Mouse (Mus musculus): Measurements from ENCODE around the gene Slc36a3. TPM values are rescaled to one million over a fixed set of nuclear protein-coding genes. Genes with fewer than 3 reads are reported as not detected.

Gene Slc36a3
- polyA plus RNA-seq, 2 experiments, result not detected

GRCm38 (mm10) chr11:55103229-55103628 is 48.3 kb downstream of the Slc36a3 start:
- Histone ChIP-seq H3K4me3 (replicated peaks; ENCODE audit: low read length) (no peak overlapping the region), H3K36me3 (ENCODE audit: control insufficient read depth, insufficient read depth, low read length) (no peaks in the 10 kb centered on the region), H3K9me3 (ENCODE audit: control insufficient read depth, low read length) (no peaks in the 10 kb centered on the region), H3K4me2 (replicated peaks; ENCODE audit: low read depth, low read length, severe bottlenecking) (no peak overlapping the region), H3K4me1 (ENCODE audit: control insufficient read depth, insufficient read depth, low read length) (no peaks in the 10 kb centered on the region), H3K27me3 (ENCODE audit: control insufficient read depth, insufficient read depth, low read length) (no peaks in the 10 kb centered on the region), H3K9ac (ENCODE audit: low read depth, low read length, severe bottlenecking) (no peak overlapping the region), H3K27ac (replicated peaks; ENCODE audit: low read depth, low read length) (no peak overlapping the region)
- DNase-seq (ENCODE audit: low spot score) (no peak), ATAC-seq (ENCODE audit: low FRiP score, low read depth) (no peak)
- TF ChIP-seq POLR2A (IDR thresholded peaks at IDR 0.05; ENCODE audit: borderline replicate concordance, extremely low read depth, insufficient read depth, insufficient read length), result no peak
- WGBS, result 79% methylated on average over 3 of the region's 3 CpGs

- Histone ChIP-seq H3K9ac (ENCODE audit: low read depth, low read length, severe bottlenecking) (no peak overlapping the region), H3K36me3 (ENCODE audit: control insufficient read depth, insufficient read depth, low read length) (no peaks in the 10 kb centered on the region), H3K4me2 (replicated peaks; ENCODE audit: low read depth, low read length, severe bottlenecking) (no peak overlapping the region), H3K4me3 (replicated peaks; ENCODE audit: low read length) (no peak overlapping the region), H3K4me1 (ENCODE audit: control insufficient read depth, insufficient read depth, low read length) (no peaks in the 10 kb centered on the region), H3K9me3 (ENCODE audit: control insufficient read depth, low read length) (no peaks in the 10 kb centered on the region), H3K27me3 (ENCODE audit: control insufficient read depth, insufficient read depth, low read length) (no peaks in the 10 kb centered on the region), H3K27ac (replicated peaks; ENCODE audit: low read depth, low read length) (no peak overlapping the region)
- DNase-seq (ENCODE audit: low spot score) (no peak), ATAC-seq (ENCODE audit: low FRiP score, low read depth) (no peak)
- no peak for TF ChIP-seq POLR2A (IDR thresholded peaks at IDR 0.05; ENCODE audit: borderline replicate concordance, extremely low read depth, insufficient read depth, insufficient read length)
- WGBS, result 82% methylated on average over 3 of the region's 3 CpGs
Observed at GRCm38 (mm10) chr11:55102015-55102414, 49.5 kb downstream of the Slc36a3 start.

DNA sequence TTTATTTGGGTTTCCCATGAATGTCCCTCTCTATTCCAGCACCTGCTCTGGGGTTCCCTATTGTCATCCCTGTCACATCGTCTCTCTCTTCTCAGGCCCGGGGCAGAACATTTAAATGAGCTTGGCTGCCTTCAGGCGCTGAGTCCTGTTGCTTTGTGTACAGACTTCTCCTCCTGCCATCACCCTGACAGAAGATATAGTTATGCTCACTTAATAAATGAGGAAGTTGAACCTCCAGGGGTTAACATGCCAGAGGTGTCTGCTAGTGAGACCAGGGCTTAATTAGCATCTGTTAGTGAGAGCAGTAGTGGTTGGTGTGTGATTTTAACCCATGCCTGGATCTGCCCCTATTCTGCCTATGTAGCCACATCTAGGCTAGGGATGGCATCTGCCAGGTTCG is 51.6 kb downstream of the Slc36a3 start:
- no peak for DNase-seq (ENCODE audit: low spot score)
- H3K4me2 ChIP-seq (replicated peaks; ENCODE audit: low read depth, low read length, severe bottlenecking), result no peak overlapping the region
- H3K9ac ChIP-seq (ENCODE audit: low read depth, low read length, severe bottlenecking), result no peak overlapping the region
- no peaks in the 10 kb centered on the region for H3K4me1 ChIP-seq (ENCODE audit: control insufficient read depth, insufficient read depth, low read length)
- WGBS, result 54% methylated on average over 4 of the region's 4 CpGs
- no peak overlapping the region for H3K4me3 ChIP-seq (replicated peaks; ENCODE audit: low read length)
- H3K27ac ChIP-seq (replicated peaks; ENCODE audit: low read depth, low read length), result no peak overlapping the region
- no peaks in the 10 kb centered on the region for H3K27me3 ChIP-seq (ENCODE audit: control insufficient read depth, insufficient read depth, low read length)
- no peak for TF ChIP-seq POLR2A (IDR thresholded peaks at IDR 0.05; ENCODE audit: borderline replicate concordance, extremely low read depth, insufficient read depth, insufficient read length)
- ATAC-seq (ENCODE audit: low FRiP score, low read depth), result no peak
- no peaks in the 10 kb centered on the region for H3K9me3 ChIP-seq (ENCODE audit: control insufficient read depth, low read length)
- no peaks in the 10 kb centered on the region for H3K36me3 ChIP-seq (ENCODE audit: control insufficient read depth, insufficient read depth, low read length)

DNA sequence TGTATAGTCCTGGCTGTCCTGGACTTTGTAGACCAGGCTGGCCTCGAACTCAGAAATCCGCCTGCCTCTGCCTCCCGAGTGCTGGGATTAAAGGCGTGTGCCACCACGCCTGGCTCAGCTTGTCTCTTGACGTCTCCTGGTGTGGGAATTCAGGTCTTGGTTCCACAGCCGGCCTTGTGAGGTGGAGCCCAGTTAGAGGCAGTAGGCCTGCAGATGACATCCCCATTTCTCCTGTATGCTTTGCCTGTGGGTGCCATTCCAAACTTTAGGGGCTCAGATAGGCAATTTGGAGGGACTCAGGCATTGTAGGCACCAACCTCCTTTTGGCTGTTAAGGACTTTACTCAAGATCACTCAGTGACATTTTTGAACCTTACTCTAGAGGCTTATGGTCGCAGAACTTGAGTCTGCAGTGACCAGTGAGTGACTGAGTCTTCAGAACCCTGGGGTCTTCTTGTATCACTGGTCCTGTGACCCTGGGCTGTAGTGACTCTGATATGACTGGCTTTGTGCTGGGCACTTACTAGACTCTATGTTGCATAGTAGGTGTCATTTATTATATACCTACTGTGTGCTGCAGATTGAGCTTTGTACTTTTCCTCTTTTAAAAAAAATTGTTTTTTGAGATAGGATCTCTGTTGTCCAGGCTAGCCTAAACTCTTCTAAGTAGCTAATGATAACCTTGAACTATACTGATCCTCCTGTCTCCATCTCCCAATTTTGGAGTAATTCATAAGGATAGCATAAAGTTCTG is 52.3 kb downstream of the Slc36a3 start:
- TF ChIP-seq POLR2A (IDR thresholded peaks at IDR 0.05; ENCODE audit: borderline replicate concordance, extremely low read depth, insufficient read depth, insufficient read length), result no peak
- DNase-seq (ENCODE audit: low spot score) (no peak), ATAC-seq (ENCODE audit: low FRiP score, low read depth) (no peak)
- WGBS, result 96% methylated on average over 8 of the region's 8 CpGs
- Histone ChIP-seq H3K4me3 (replicated peaks; ENCODE audit: low read length) (no peak overlapping the region), H3K9ac (ENCODE audit: low read depth, low read length, severe bottlenecking) (no peak overlapping the region), H3K9me3 (ENCODE audit: control insufficient read depth, low read length) (no peaks in the 10 kb centered on the region), H3K4me2 (replicated peaks; ENCODE audit: low read depth, low read length, severe bottlenecking) (no peak overlapping the region), H3K4me1 (ENCODE audit: control insufficient read depth, insufficient read depth, low read length) (no peaks in the 10 kb centered on the region), H3K36me3 (ENCODE audit: control insufficient read depth, insufficient read depth, low read length) (no peaks in the 10 kb centered on the region), H3K27me3 (ENCODE audit: control insufficient read depth, insufficient read depth, low read length) (no peaks in the 10 kb centered on the region), H3K27ac (replicated peaks; ENCODE audit: low read depth, low read length) (no peak overlapping the region)

- DNase-seq (ENCODE audit: low spot score), result no peak
- peak overlapping the region; percentile 58 for H3K4me2 ChIP-seq (replicated peaks; ENCODE audit: low read depth, low read length, severe bottlenecking)
- H3K27ac ChIP-seq (replicated peaks; ENCODE audit: low read depth, low read length), result no peak overlapping the region
- 15% methylated on average over 24 of the region's 24 CpGs for WGBS
- TF ChIP-seq POLR2A (IDR thresholded peaks at IDR 0.05; ENCODE audit: borderline replicate concordance, extremely low read depth, insufficient read depth, insufficient read length), result no peak
- H3K36me3 ChIP-seq (ENCODE audit: control insufficient read depth, insufficient read depth, low read length), result no peaks in the 10 kb centered on the region
- ATAC-seq (ENCODE audit: low FRiP score, low read depth), result no peak
- peak overlapping the region; percentile 53 for H3K4me3 ChIP-seq (replicated peaks; ENCODE audit: low read length)
- peak overlapping the region; percentile 62 for H3K9ac ChIP-seq (ENCODE audit: low read depth, low read length, severe bottlenecking)
- H3K9me3 ChIP-seq (ENCODE audit: control insufficient read depth, low read length), result no peaks in the 10 kb centered on the region
- H3K4me1 ChIP-seq (ENCODE audit: control insufficient read depth, insufficient read depth, low read length), result no peaks in the 10 kb centered on the region
- H3K27me3 ChIP-seq (ENCODE audit: control insufficient read depth, insufficient read depth, low read length), result no peaks in the 10 kb centered on the region
Observed at GRCm38 (mm10) chr11:55098189-55098915, 53.2 kb downstream of the Slc36a3 start.

Measured in limb, embryonic 14.5 days (tissue).